Mouse (Mus musculus) forebrain, embryonic 15.5 days (tissue): ENCODE results near the gene Ogfod1. TPM values are rescaled to one million over a fixed set of nuclear protein-coding genes. Genes with fewer than 3 reads are reported as not detected.

Source experiments
- polyA plus RNA-seq: library from polyadenylated mRNA; unstranded; fragments of >200 nt; fragmentation: Nextera tagmentation; extraction: Ambion mirVana; gene quantifications from 2 replicates; pipeline ENCODE4 v1.2.1, GENCODE M21; 2015

The Ogfod1 gene
- polyA plus RNA-seq, 1 experiment from 2014 or later: 16.1 TPM

Other genes with a start within 250 kb of the Ogfod1 start
- gene Gnao1, start 227.2 kb upstream of the Ogfod1 start, polyA plus RNA-seq: 167 and 173 TPM in 2 replicates
- 71.8 and 76.3 TPM in 2 replicates for gene Amfr, start 24.4 kb upstream of the Ogfod1 start, polyA plus RNA-seq
- gene Nudt21, start 167 bp upstream of the Ogfod1 start, polyA plus RNA-seq: 133 and 134 TPM in 2 replicates
- 16.8 and 20.5 TPM in 2 replicates for gene Bbs2, start 61.7 kb downstream of the Ogfod1 start, polyA plus RNA-seq
- gene Mt4, start 100.0 kb downstream of the Ogfod1 start, polyA plus RNA-seq: not detected in 2 replicates
- 249 and 258 TPM in 2 replicates for gene Mt3, start 115.4 kb downstream of the Ogfod1 start, polyA plus RNA-seq
- gene Mt2, start 135.5 kb downstream of the Ogfod1 start, polyA plus RNA-seq: 35.4 and 38.4 TPM in 2 replicates
- 85.2 and 100 TPM in 2 replicates for gene Mt1, start 141.9 kb downstream of the Ogfod1 start, polyA plus RNA-seq
- 63.0 and 66.3 TPM in 2 replicates for gene Nup93, start 177.4 kb downstream of the Ogfod1 start, polyA plus RNA-seq